Mouse (Mus musculus) hindbrain, embryonic 14.5 days (tissue): ENCODE data around the gene Dhrs7. TPM values are rescaled to one million over a fixed set of nuclear protein-coding genes. Genes with fewer than 3 reads are reported as not detected.

Experiments
- ATAC-seq: fragments of 200-750 bp; cut with Nextera tagmentation; 2 replicates; pipeline ENCODE4 v1.8.0; 2017; ENCODE audit warnings: moderate number of reproducible peaks, mild to moderate bottlenecking, moderate TSS enrichment, moderate library complexity; ENCODE audit not compliant: low FRiP score
- DNase-seq: peaks from one replicate; pipeline ENCODE4 v3.0.0-alpha.2; 2015; ENCODE audit warnings: low spot score
- H3K27ac ChIP-seq: fragments of 300-500 bp; sonication (generic); 2 replicates; pipeline ENCODE4 v1.5.1; 2014; ENCODE audit warnings: mild to moderate bottlenecking, moderate library complexity
- H3K27me3 ChIP-seq: fragments of 300-500 bp; sonication (generic); 2 replicates; pipeline ENCODE4 v1.6.1; 2014; ENCODE audit warnings: mild to moderate bottlenecking, low read length, mixed read lengths; ENCODE audit not compliant: control insufficient read depth, insufficient read depth
- H3K36me3 ChIP-seq: fragments of 300-500 bp; sonication (generic); replicated peaks from 2 replicates; pipeline ENCODE4 v1.6.1; 2014; ENCODE audit not compliant: control insufficient read depth, insufficient read depth
- H3K4me1 ChIP-seq: fragments of 300-500 bp; sonication (generic); replicated peaks from 2 replicates; pipeline ENCODE4 v1.6.1; 2014; ENCODE audit warnings: antibody characterized with exemption, low read length, mixed read lengths; ENCODE audit not compliant: control insufficient read depth, insufficient read depth
- H3K4me2 ChIP-seq: fragments of 300-500 bp; sonication (generic); replicated peaks from 2 replicates; pipeline ENCODE4 v1.6.1; 2014; ENCODE audit warnings: mild to moderate bottlenecking, moderate library complexity
- H3K4me3 ChIP-seq: fragments of 300-500 bp; sonication (generic); replicated peaks from 2 replicates; pipeline ENCODE4 v1.5.1; 2014; ENCODE audit warnings: mild to moderate bottlenecking, low read length
- H3K9ac ChIP-seq: fragments of 300-500 bp; sonication (generic); 2 replicates; pipeline ENCODE4 v1.6.1; 2014
- H3K9me3 ChIP-seq: fragments of 300-500 bp; sonication (generic); 2 replicates; pipeline ENCODE4 v1.6.1; 2016; ENCODE audit warnings: low read length; ENCODE audit not compliant: control insufficient read depth
- WGBS: fragments of 180-500 bp; shearing (Covaris S2); extraction: QIAGEN DNeasy Blood & Tissue Kit; methylation state at CpG from one replicate; pipeline ENCODE4 v1.1.7; 2014; 5-methylcytosine and 5-hydroxymethylcytosine counted together
- polyA plus RNA-seq: library from polyadenylated mRNA; unstranded; fragments of >200 nt; fragmentation: Nextera tagmentation; extraction: Ambion mirVana; gene quantifications from 2 replicates; pipeline ENCODE4 v1.2.1, GENCODE M21; 2014

The Dhrs7 gene
- polyA plus RNA-seq, 1 experiment from 2014 or later: 15.8 TPM

DNA sequence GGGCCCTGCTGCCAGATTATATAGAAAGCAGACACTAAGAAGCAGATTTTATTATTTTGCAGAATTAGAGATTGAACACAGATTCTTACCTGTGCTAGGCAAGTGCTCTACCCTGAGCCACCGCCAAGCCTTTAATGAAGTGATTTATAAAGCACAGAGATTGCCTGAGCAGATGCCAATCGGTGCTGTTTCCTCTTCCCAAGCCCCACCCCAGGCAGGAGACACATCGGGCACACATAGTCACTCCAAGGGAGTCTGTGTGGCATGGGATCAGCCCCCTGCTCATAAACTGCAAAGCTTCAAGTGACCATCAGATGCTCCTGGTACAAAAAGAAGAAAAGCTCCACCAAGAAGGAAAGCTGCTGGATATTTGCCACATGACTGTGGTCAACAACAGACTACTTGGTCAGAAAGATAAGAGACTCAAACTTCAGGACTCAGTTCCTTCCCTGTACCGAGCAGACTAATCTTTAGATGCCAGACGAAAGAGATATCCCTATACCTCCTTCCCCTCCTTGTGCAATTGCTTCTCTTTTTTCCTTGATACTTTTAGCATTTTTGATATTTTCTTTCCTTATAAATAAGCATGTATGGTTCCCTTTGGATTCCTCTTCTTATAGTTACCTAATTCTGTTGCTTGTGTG, 41.7 kb downstream of the Dhrs7 start:
- Histone ChIP-seq H3K9ac (no peak overlapping the region), H3K4me3 (no peak overlapping the region), H3K36me3 (no peaks in the 10 kb centered on the region), H3K27me3 (no peaks in the 10 kb centered on the region), H3K9me3 (no peaks in the 10 kb centered on the region), H3K27ac (no peak overlapping the region), H3K4me2 (no peak overlapping the region), H3K4me1 (no peaks in the 10 kb centered on the region)
- DNase-seq (no peak), ATAC-seq (no peak)
- 93% methylated on average over 5 of the region's 5 CpGs for WGBS

- no peaks in the 10 kb centered on the region for H3K9me3 ChIP-seq
- H3K27ac ChIP-seq: no peak overlapping the region
- H3K36me3 ChIP-seq: no peaks in the 10 kb centered on the region
- ATAC-seq (no peak), DNase-seq (no peak)
- H3K27me3 ChIP-seq: no peaks in the 10 kb centered on the region
- H3K9ac ChIP-seq: no peak overlapping the region
- H3K4me1 ChIP-seq: no peaks in the 10 kb centered on the region
- H3K4me3 ChIP-seq: no peak overlapping the region
- no peak overlapping the region for H3K4me2 ChIP-seq
- WGBS: 86% methylated on average over 1 of the region's 1 CpGs
Observed at GRCm38 (mm10) chr12:72621441-72621840, 43.3 kb downstream of the Dhrs7 start.

DNA sequence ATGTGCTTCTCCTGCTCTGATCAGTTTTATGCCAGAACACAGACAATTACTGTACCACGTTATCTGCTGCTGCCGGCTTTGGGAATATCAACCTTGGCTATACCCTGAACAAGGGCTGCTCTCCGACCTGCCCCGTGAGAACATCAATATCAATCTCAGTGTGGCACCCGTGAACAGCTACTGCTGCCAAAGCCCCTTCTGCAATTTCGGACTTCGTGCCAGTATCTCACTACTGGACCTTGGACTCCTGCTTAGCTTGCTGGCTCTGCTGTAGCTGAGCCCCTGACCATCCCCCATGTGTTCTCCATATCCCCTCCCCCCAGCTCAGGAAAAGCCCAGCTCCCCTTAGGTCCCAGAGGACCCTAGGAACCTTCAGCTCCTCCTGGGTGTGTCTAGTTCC, 43.9 kb downstream of the Dhrs7 start:
- no peak for DNase-seq

DNA sequence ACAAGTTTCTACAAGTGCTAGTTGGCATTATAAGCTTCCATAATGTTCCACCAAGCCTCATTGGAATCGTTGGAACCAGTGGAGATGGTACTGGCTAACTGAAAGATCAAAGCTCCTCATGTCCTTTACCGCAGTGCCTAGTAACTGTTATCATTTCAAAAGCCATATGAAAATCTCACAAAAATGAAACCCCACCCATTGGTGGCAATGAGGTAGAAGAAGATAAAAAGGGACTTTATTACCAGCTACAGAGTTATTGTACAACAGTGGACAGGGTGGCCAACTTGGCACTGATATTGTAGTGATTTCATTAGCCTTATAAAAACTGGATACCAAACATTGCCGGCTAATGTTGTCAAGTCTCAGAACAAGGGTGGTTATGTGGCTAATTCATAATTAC, 52.7 kb downstream of the Dhrs7 start:
- Histone ChIP-seq H3K9ac (no peak overlapping the region), H3K27me3 (no peaks in the 10 kb centered on the region), H3K4me3 (no peak overlapping the region), H3K36me3 (no peaks in the 10 kb centered on the region), H3K9me3 (no peaks in the 10 kb centered on the region), H3K4me1 (no peaks in the 10 kb centered on the region), H3K4me2 (no peak overlapping the region), H3K27ac (no peak overlapping the region)
- ATAC-seq (no peak), DNase-seq (no peak)
- 91% methylated on average over 3 of the region's 3 CpGs for WGBS

More for the DNA sequence above, 43.9 kb downstream of the Dhrs7 start:
- Histone ChIP-seq H3K27ac (no peak overlapping the region), H3K4me3 (no peak overlapping the region), H3K27me3 (no peaks in the 10 kb centered on the region), H3K9ac (no peak overlapping the region), H3K4me1 (no peaks in the 10 kb centered on the region), H3K36me3 (no peaks in the 10 kb centered on the region), H3K4me2 (no peak overlapping the region), H3K9me3 (no peaks in the 10 kb centered on the region)
- WGBS: 89% methylated on average over 7 of the region's 7 CpGs
- no peak for ATAC-seq

Other genes starting within 250 kb of the Dhrs7 start
- gene Lrrc9, start 223.0 kb downstream of the Dhrs7 start, polyA plus RNA-seq: 4.2 and 4.5 TPM in 2 replicates
- 28.3 and 29.4 TPM in 2 replicates for gene Pcnx4, start 128.5 kb downstream of the Dhrs7 start, polyA plus RNA-seq
- not detected in 2 replicates for gene Gm4756, start 15.2 kb downstream of the Dhrs7 start, polyA plus RNA-seq
- gene Ppm1a, start 92.5 kb upstream of the Dhrs7 start, polyA plus RNA-seq: 109 and 125 TPM in 2 replicates